ENCODE assay signal across 9 mouse cellular contexts in the genomic region with DNA sequence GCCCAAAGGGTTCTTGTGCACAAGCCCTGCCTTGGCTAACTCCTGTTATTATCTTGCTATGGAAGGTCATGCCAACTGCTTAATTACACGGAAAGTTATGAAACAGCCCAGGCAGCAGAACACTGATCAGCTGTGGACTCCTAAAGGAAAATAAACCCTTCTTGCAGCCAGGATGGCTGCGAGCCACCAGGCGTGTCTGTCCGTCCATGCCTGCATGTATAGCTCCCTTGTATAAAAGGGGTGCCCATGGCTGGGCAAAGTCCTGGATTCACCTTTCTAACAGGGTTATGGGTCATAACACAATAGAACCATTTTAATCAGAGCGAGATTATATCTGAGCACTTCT.
DNase-seq lines count a peak whose midpoint lies in the region; ATAC-seq and TF ChIP-seq lines count a peak whose summit lies in the region.
"Had no signal": no experiment of that assay in that cellular context is flagged by ENCODE, and none has a peak within 500 bp of the region (broad histone marks: within the 10 kb centered on the region; RNA-seq: fewer than 3 reads in every experiment).

No protein-coding gene starts in this region.

- H3K4me2 ChIP-seq in forebrain, embryonic 15.5 days (replicated peaks) = no peak overlapping the region
- H3K4me2 ChIP-seq in forebrain, embryonic 12.5 days = no peak overlapping the region
- peak overlapping the region; percentile 41; the same call in 1 of the 2 replicates for H3K4me2 ChIP-seq in lung, embryonic 15.5 days

- H3K4me3 ChIP-seq in forebrain, embryonic 15.5 days = no peak overlapping the region
- H3K4me3 ChIP-seq in forebrain, embryonic 12.5 days (replicated peaks) = no peak overlapping the region
- H3K4me3 ChIP-seq in lung, embryonic 15.5 days = no peak overlapping the region
- H3K4me3 ChIP-seq in lung, adult 2 months (replicated peaks; ENCODE audit: extremely low read depth, low read depth, low read length) = no peak overlapping the region

- H3K9ac ChIP-seq in forebrain, embryonic 15.5 days (replicated peaks) = no peak overlapping the region
- H3K9ac ChIP-seq in forebrain, embryonic 12.5 days = no peak overlapping the region
- no peak overlapping the region for H3K9ac ChIP-seq in lung, embryonic 15.5 days

- TF ChIP-seq POLR2A in lung, adult 2 months (IDR thresholded peaks at IDR 0.05; ENCODE audit: borderline replicate concordance, extremely low read depth, low read depth, low read length) = no peak

- TF ChIP-seq CTCF in lung, adult 2 months (IDR thresholded peaks at IDR 0.05; ENCODE audit: insufficient read depth, low read length) = no peak

- WGBS in forebrain, embryonic 15.5 days = 49% methylated on average over 5 of the region's 5 CpGs
- 75% methylated on average over 5 of the region's 5 CpGs for WGBS in forebrain, embryonic 12.5 days
- 36% methylated on average over 5 of the region's 5 CpGs for WGBS in lung, embryonic 15.5 days
- 30% methylated on average over 5 of the region's 5 CpGs for WGBS in lung, adult 2 months

- H3K36me3 ChIP-seq in forebrain, embryonic 15.5 days = no peaks in the 10 kb centered on the region
- no peaks in the 10 kb centered on the region for H3K36me3 ChIP-seq in forebrain, embryonic 12.5 days (replicated peaks)
- no peaks in the 10 kb centered on the region for H3K36me3 ChIP-seq in lung, embryonic 15.5 days

- ATAC-seq in forebrain, embryonic 15.5 days (replicated peaks) = peak; percentile 39; the same call in 1 of the 2 replicates
- ATAC-seq in forebrain, embryonic 12.5 days (ENCODE audit: low FRiP score) = no peak
- ATAC-seq in lung, embryonic 15.5 days (ENCODE audit: borderline replicate concordance, extremely low read depth, low FRiP score, low TSS enrichment) = no peak
- ATAC-seq in activated CD4-positive, CD25-positive, alpha-beta regulatory T cell, adult 4 months = no peak

- no peak for DNase-seq in lung, adult 2 months
- peak; percentile 94 for DNase-seq in fat pad, adult 2 months (ENCODE audit: extremely low read depth, low read depth, low spot score)
- DNase-seq in kidney, postnatal 36 days = peak; percentile 28 to 53
- DNase-seq in left cerebral cortex, postnatal 25 days (ENCODE audit: low spot score in 2 of 2) = no peak
- DNase-seq: B cell, adult 2 months had no signal

- no peak overlapping the region for H3K27ac ChIP-seq in forebrain, embryonic 15.5 days (replicated peaks)
- no peak overlapping the region for H3K27ac ChIP-seq in forebrain, embryonic 12.5 days
- H3K27ac ChIP-seq in lung, embryonic 15.5 days = peak overlapping the region; percentile 54

- intact Hi-C loops in left cerebral cortex, postnatal 25 days (cut with DNase I) = no loop called here

- H3K4me1 ChIP-seq in forebrain, embryonic 15.5 days = peaks cover 24% of the 10 kb centered on the region
- peaks cover 18% of the 10 kb centered on the region for H3K4me1 ChIP-seq in forebrain, embryonic 12.5 days
- H3K4me1 ChIP-seq in lung, embryonic 15.5 days = peaks cover 36% of the 10 kb centered on the region
- peaks cover 12% of the 10 kb centered on the region; the same call in 1 of the 2 replicates for H3K4me1 ChIP-seq in lung, adult 2 months (ENCODE audit: control insufficient read depth, insufficient read depth, low read length)

- no peaks in the 10 kb centered on the region for H3K9me3 ChIP-seq in forebrain, embryonic 15.5 days
- no peaks in the 10 kb centered on the region for H3K9me3 ChIP-seq in forebrain, embryonic 12.5 days
- H3K9me3 ChIP-seq in lung, embryonic 15.5 days = no peaks in the 10 kb centered on the region

- no peaks in the 10 kb centered on the region for H3K27me3 ChIP-seq in forebrain, embryonic 15.5 days
- no peaks in the 10 kb centered on the region for H3K27me3 ChIP-seq in forebrain, embryonic 12.5 days
- H3K27me3 ChIP-seq in lung, embryonic 15.5 days = no peaks in the 10 kb centered on the region

Comparison
In these comparisons a context has a peak if more than half of its experiments do, and no peak if none do; other contexts are left out.
1. DNase-seq: peak in fat pad, adult 2 months (single experiment) and kidney, postnatal 36 days (2 of 2); none in lung, adult 2 months (single experiment) and left cerebral cortex, postnatal 25 days (0 of 2).